Mouse (Mus musculus): Measurements from ENCODE around the gene Pid1. TPM values are rescaled to one million over a fixed set of nuclear protein-coding genes. Genes with fewer than 3 reads are reported as not detected.

Gene Pid1
- total RNA-seq, 2 experiments from 2014 or later: 21.3 to 23.8 TPM

DNA sequence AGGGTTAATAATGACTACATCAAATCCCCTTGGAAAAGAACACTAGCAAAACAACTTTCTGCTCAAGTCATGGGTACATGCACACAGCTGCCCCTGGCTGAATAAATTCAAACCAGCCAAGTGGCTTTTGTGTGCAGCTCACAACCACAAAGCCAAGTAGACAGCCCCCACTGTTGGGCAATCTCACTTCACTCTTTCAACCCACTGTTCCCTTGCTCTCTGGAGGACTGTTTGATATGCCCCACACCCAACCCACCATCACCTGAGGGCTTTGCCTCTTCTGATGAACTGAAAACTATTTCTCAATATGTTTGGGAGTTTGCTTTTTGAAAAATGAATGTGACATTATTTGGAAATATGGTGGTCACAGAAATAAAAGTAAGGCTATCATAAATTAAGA is 171.8 kb downstream of the Pid1 start:
- no peak for DNase-seq (ENCODE audit: low spot score in 2 of 2)

GRCm38 (mm10) chr1:84189446-84189845 is 174.5 kb downstream of the Pid1 start:
- no peak for DNase-seq (ENCODE audit: low spot score in 2 of 2)

GRCm38 (mm10) chr1:84186756-84187437 is 177.1 kb downstream of the Pid1 start:
- DNase-seq (ENCODE audit: low spot score in 2 of 2): no peak

GRCm38 (mm10) chr1:84177696-84178095 is 186.3 kb downstream of the Pid1 start:
- DNase-seq (ENCODE audit: low spot score in 2 of 2): no peak

GRCm38 (mm10) chr1:84177033-84177432 is 186.9 kb downstream of the Pid1 start:
- no peak for DNase-seq (ENCODE audit: low spot score in 2 of 2)

- no peak for DNase-seq (ENCODE audit: low spot score in 2 of 2)
Observed at GRCm38 (mm10) chr1:84172941-84173340, 191.0 kb downstream of the Pid1 start.

GRCm38 (mm10) chr1:84157790-84158189 is 206.2 kb downstream of the Pid1 start:
- no peak for DNase-seq (ENCODE audit: low spot score in 2 of 2)

- no peak for DNase-seq (ENCODE audit: low spot score in 2 of 2)
Observed at GRCm38 (mm10) chr1:84155585-84155930, 208.4 kb downstream of the Pid1 start.

DNA sequence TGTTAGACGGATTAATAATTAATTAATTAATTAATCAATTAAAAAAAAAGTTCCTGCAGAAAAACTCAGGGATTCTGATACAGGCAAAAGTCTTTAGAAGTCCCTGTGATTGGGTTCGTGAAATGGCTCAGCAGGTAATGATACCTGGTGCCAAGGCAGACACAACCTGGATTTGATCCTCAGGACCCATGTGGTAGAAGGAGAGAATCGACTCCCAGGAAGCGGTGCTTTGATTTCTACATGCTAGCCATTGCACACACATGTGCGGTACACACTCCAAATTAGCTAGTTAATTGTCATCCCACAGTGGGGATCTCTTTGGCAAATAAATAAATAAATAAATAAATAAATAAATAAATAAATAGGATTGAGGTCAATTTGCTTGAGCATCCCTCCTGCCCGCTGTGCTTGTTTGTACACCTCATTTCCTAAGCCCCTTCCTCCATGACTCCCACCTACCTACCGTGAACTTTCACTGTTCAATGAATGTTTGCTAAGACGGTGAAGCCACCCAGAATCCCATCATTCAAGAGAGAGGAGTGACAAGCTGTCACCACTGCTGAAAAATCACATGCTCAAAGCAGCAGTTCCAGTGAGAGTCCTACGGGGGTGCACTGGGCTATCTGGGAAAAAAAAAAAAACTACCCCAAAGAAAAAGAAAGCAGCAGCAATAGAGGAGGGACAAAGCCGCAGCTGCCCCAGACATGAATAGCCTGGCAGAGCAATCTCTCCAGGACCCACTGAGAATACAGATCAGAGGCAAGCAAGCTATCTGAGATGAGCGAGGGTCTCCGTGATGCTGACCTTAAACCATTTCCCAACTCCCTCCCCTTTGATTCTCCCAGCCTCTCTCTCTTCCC is 209.0 kb downstream of the Pid1 start:
- DNase-seq (ENCODE audit: low spot score in 2 of 2): no peak

DNA sequence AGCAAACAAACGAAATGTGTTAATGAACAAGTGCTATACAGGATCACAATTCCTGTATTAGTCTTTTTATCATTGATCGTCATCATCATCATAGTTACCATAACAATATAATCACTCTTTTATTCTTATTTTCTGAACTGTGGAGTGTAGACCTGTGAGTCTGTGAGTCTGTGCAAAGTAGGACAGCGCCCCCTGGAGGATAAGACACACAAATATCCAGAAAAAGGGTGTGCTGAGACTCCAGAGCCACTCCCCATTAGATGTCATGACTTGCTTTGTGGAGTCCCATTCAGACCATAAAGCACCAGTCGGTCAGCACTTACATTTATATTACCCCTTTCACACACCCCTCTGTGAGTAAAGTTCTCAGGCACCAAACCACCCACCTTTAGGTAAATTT is 210.0 kb downstream of the Pid1 start:
- peak; percentile 26 to 44 for DNase-seq (ENCODE audit: low spot score in 2 of 2)

GRCm38 (mm10) chr1:84141561-84141960 is 222.4 kb downstream of the Pid1 start:
- no peak for DNase-seq (ENCODE audit: low spot score in 2 of 2)

DNA sequence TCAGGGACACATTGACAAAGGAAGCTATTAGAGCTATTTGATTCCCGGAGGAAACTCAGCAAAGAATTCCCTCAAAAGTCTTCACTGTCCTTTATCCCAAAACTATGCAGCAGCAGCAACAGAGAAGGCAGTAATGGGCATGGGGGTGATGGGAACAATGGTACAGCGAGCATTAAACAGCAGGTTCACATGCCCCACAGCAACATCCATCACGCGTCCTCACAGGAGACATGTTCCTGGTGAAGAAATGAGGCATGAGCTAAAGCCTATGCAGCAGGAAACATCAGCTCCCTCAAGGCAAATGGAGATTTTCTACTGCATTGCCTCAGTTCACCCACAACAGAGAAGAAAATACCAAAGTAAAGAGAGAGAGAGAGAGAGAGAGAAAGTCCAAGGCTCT is 231.5 kb downstream of the Pid1 start:
- no peak for DNase-seq (ENCODE audit: low spot score in 2 of 2)

- DNase-seq (ENCODE audit: low spot score in 2 of 2): no peak
Observed at GRCm38 (mm10) chr1:84131799-84132198, 232.2 kb downstream of the Pid1 start.

DNA sequence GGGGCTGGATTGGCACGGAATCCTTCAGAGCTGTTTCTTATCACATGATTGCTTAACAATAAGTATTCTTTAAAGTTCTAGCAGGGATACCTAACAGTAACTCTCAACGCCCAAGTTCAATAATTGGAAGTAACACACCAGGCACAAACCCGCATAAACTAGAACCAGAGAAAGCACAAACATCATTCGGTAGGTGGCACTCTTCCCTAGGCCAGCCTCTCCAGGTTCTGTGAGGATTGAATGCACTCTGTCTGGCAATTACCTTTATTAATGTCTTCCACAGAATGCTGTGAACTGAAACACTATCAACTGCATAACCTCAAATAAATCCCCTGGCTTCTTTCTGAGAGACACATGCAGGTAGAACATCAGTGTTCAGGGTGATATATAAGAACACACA is 235.5 kb downstream of the Pid1 start:
- peak in 1 of 2 experiments; percentile 19 for DNase-seq (ENCODE audit: low spot score in 2 of 2)

GRCm38 (mm10) chr1:84119306-84119705 is 244.7 kb downstream of the Pid1 start:
- DNase-seq (ENCODE audit: low spot score in 2 of 2): no peak

- peak in 1 of 2 experiments; percentile 13 for DNase-seq (ENCODE audit: low spot score in 2 of 2)
Observed at GRCm38 (mm10) chr1:84106756-84107155, 257.2 kb downstream of the Pid1 start.

DNA sequence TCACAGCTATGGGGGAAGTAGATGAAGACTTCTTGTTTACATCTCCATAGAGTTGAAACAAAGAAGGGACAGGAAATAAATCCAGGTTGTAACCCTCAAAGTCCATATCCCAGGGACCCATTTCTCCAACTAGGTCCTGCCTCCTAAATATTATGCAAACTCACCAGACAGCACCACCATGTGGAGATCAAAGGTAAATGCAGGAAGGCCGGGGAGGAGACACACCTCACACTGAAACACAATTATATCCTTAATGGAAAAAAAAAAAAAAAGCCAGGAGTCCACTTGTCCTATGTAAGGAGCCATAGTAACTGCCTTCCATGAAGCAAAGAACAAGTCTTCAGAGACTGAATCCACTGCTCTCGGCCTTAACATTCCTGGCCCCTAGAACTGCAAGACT is 261.9 kb downstream of the Pid1 start:
- DNase-seq (ENCODE audit: low spot score in 2 of 2): peak in 1 of 2 experiments; percentile 5

- no peak for DNase-seq (ENCODE audit: low spot score in 2 of 2)
Observed at GRCm38 (mm10) chr1:84097398-84097797, 266.6 kb downstream of the Pid1 start.

- no peak for DNase-seq (ENCODE audit: low spot score in 2 of 2)
Observed at GRCm38 (mm10) chr1:84093291-84093690, 270.7 kb downstream of the Pid1 start.

DNA sequence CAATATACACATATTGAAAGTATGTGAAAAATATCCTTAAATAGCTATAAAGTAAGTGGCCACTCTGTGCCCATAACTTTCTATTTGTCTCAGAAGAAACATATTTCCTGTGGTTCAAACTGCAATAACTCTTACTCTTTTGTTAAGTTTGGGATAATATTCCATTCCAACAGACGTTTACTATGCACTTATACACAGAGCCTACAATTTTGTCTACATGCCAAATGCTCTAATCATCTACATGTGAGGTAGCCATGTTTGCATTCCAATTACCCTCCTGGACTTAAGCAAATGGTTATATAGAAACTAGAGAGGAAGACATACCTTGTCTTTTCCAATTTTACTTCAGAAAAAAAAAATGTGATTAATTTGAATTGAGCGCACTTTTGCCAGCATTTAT is 274.3 kb downstream of the Pid1 start:
- no peak for DNase-seq (ENCODE audit: low spot score in 2 of 2)

- no peak for DNase-seq (ENCODE audit: low spot score in 2 of 2)
Observed at GRCm38 (mm10) chr1:84087957-84088356, 276.0 kb downstream of the Pid1 start.

GRCm38 (mm10) chr1:84087325-84087724 is 276.7 kb downstream of the Pid1 start:
- no peak for DNase-seq (ENCODE audit: low spot score in 2 of 2)

DNA sequence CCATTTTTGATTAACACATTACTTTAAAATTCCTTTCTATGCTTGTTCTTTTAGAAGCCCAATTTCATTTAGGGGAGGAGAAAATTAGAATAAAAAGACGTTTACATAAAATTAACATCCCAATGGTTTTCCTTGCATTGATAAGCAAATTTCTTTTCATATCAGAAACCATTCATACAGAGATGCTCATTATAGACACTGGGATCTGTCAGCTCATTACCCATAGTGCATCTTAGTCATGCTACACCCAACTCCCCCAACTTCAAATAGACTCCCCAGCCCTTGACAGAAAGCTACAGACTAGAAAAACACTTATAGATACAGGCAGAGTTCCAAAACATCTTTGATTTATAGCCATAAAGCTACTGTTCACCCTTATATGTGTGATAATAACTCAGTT is 277.5 kb downstream of the Pid1 start:
- DNase-seq (ENCODE audit: low spot score in 2 of 2): no peak
